Mouse (Mus musculus) Patski (cell line): Measurements from ENCODE around the gene Fam163b. TPM values are rescaled to one million over a fixed set of nuclear protein-coding genes. Genes with fewer than 3 reads are reported as not detected.

ENCODE experiments used
- ATAC-seq: fragments of 100-300 bp; one replicate; pipeline ENCODE4 v1.8.0; 2021
- CTCF ChIA-PET: fragments of 350-600 bp; sonication (Branson Sonifier 250); formaldehyde crosslinking; loops from one replicate; lab custom pipeline; 2022; ENCODE audit warnings: inconsistent platforms; lab: Charles Lee
- POLR2A ChIA-PET: fragments of 350-600 bp; sonication (Branson Sonifier 250); formaldehyde crosslinking; loops from one replicate; lab custom pipeline; 2022; ENCODE audit warnings: antibody characterized with exemption, inconsistent platforms; lab: Charles Lee
- DNase-seq: peaks from one replicate; pipeline ENCODE4 v3.0.0-alpha.2; 2011; ENCODE audit warnings: low read depth, low spot score
- H3K27me3 ChIP-seq: fragments of 371-371 bp; one replicate; pipeline ENCODE4 v1.5.1; 2021
- CTCF ChIP-seq: fragments of 100-300 bp; IDR thresholded peaks from one replicate; pipeline ENCODE4 v1.5.1; 2021
- in situ Hi-C: fragments of 300-500 bp; cut with MboI; formaldehyde crosslinking; loops from 3 replicates; pipeline ENCODE4 v1.11.1; 2018; ENCODE audit warnings: low pct_unique_long_range_greater_than_20kb, mixed read lengths
- polyA plus RNA-seq: library from polyadenylated mRNA; unstranded; gene quantifications from one replicate; pipeline ENCODE4 v1.2.3, GENCODE M21; 2021

Fam163b gene
- polyA plus RNA-seq, 1 experiment from 2014 or later = not detected

- POLR2A ChIA-PET = no interaction called here
- DNase-seq (no peak), ATAC-seq (no peak)
- no peak for TF ChIP-seq CTCF
- CTCF ChIA-PET = interaction anchor here (1.1 kb wide), 1 partner anchor 10 kb away, joined by 5 read pairs; no protein-coding TSS in a partner anchor
- peaks cover 35% of the 10 kb centered on the region for H3K27me3 ChIP-seq
- in situ Hi-C loops = no loop called here
Measured at GRCm38 (mm10) chr2:27135935-27136334, 6.4 kb downstream of the Fam163b start.

GRCm38 (mm10) chr2:27128990-27129389 is 13.3 kb downstream of the Fam163b start:
- POLR2A ChIA-PET = no interaction called here
- peaks cover 18% of the 10 kb centered on the region for H3K27me3 ChIP-seq
- in situ Hi-C loops = no loop called here
- ATAC-seq (no peak), DNase-seq (no peak)
- CTCF ChIA-PET = no interaction called here
- TF ChIP-seq CTCF = no peak

- ATAC-seq (no peak), DNase-seq (no peak)
- TF ChIP-seq CTCF = no peak
- peaks cover 15% of the 10 kb centered on the region for H3K27me3 ChIP-seq
- POLR2A ChIA-PET = no interaction called here
- CTCF ChIA-PET = interaction anchor here (0.7 to 2.9 kb wide), 11 partner anchors 10 to 110 kb away, joined by 3 to 15 read pairs (median 5); no protein-coding TSS in a partner anchor
- in situ Hi-C loops = no loop called here
Measured at GRCm38 (mm10) chr2:27126496-27126895, 15.8 kb downstream of the Fam163b start.

- in situ Hi-C loops = no loop called here
- H3K27me3 ChIP-seq = peaks cover 11% of the 10 kb centered on the region
- CTCF ChIA-PET = interaction anchor here (0.7 to 2.9 kb wide), 11 partner anchors 9 to 110 kb away, joined by 3 to 15 read pairs (median 5); no protein-coding TSS in a partner anchor
- no peak for DNase-seq
- peak; percentile 84 for TF ChIP-seq CTCF
- ATAC-seq = no peak
- POLR2A ChIA-PET = no interaction called here
Measured at GRCm38 (mm10) chr2:27125979-27126378, 16.3 kb downstream of the Fam163b start.

GRCm38 (mm10) chr2:27123121-27123520 is 19.2 kb downstream of the Fam163b start:
- DNase-seq (no peak), ATAC-seq (no peak)
- ChIA-PET POLR2A (no interaction called here), CTCF (no interaction called here)
- in situ Hi-C loops = no loop called here
- no peak for TF ChIP-seq CTCF
- peaks cover 20% of the 10 kb centered on the region for H3K27me3 ChIP-seq

GRCm38 (mm10) chr2:27122578-27122977 is 19.7 kb downstream of the Fam163b start:
- peaks cover 24% of the 10 kb centered on the region for H3K27me3 ChIP-seq
- no peak for TF ChIP-seq CTCF
- DNase-seq (no peak), ATAC-seq (no peak)
- in situ Hi-C loops = no loop called here
- POLR2A ChIA-PET = no interaction called here
- CTCF ChIA-PET = interaction anchor here (1.4 kb wide), 1 partner anchor 110 kb away, joined by 4 read pairs; no protein-coding TSS in a partner anchor

GRCm38 (mm10) chr2:27121626-27122355 is 20.5 kb downstream of the Fam163b start:
- ATAC-seq (no peak), DNase-seq (no peak)
- CTCF ChIA-PET = interaction anchor here (1.4 kb wide), 2 partner anchors 78 to 111 kb away, joined by 3 to 4 read pairs; no protein-coding TSS in a partner anchor
- TF ChIP-seq CTCF = no peak
- H3K27me3 ChIP-seq = peaks cover 30% of the 10 kb centered on the region
- POLR2A ChIA-PET = no interaction called here
- in situ Hi-C loops = no loop called here

GRCm38 (mm10) chr2:27120241-27120641 is 22.1 kb downstream of the Fam163b start:
- DNase-seq (no peak), ATAC-seq (no peak)
- CTCF ChIA-PET = interaction anchor here (1.4 kb wide), 1 partner anchor 77 kb away, joined by 3 read pairs; no protein-coding TSS in a partner anchor
- in situ Hi-C loops = no loop called here
- peaks cover 34% of the 10 kb centered on the region for H3K27me3 ChIP-seq
- TF ChIP-seq CTCF = no peak
- POLR2A ChIA-PET = interaction anchor here (0.6 to 0.7 kb wide), 3 partner anchors 13 to 387 kb away, joined by 3 to 5 read pairs (median 3); partner anchors contain the start of gene Adamtsl2

- no peak for DNase-seq
- no peak for TF ChIP-seq CTCF
- POLR2A ChIA-PET = interaction anchor here (0.6 kb wide), 1 partner anchor 387 kb away, joined by 5 read pairs; no protein-coding TSS in a partner anchor
- peaks cover 32% of the 10 kb centered on the region for H3K27me3 ChIP-seq
- ATAC-seq = no peak
- CTCF ChIA-PET = no interaction called here
- in situ Hi-C loops = no loop called here
Measured at GRCm38 (mm10) chr2:27119766-27120165, 22.5 kb downstream of the Fam163b start.

- CTCF ChIA-PET = no interaction called here
- in situ Hi-C loops = no loop called here
- no peak for TF ChIP-seq CTCF
- DNase-seq (no peak), ATAC-seq (no peak)
- H3K27me3 ChIP-seq = peaks cover 33% of the 10 kb centered on the region
- POLR2A ChIA-PET = no interaction called here
Measured at GRCm38 (mm10) chr2:27118452-27118851, 23.8 kb downstream of the Fam163b start.

GRCm38 (mm10) chr2:27114169-27114568 is 28.1 kb downstream of the Fam163b start:
- ATAC-seq = no peak
- no peak for TF ChIP-seq CTCF
- peaks cover 49% of the 10 kb centered on the region for H3K27me3 ChIP-seq
- DNase-seq = no peak
- POLR2A ChIA-PET = interaction anchor here (0.6 kb wide), 1 partner anchor 11 kb away, joined by 3 read pairs; no protein-coding TSS in a partner anchor
- CTCF ChIA-PET = no interaction called here
- in situ Hi-C loops = no loop called here
